Mouse (Mus musculus) c-Kit-positive CD71-positive TER-119-positive erythroid progenitor cells, embryonic 14.5 days (primary cell): Measurements from ENCODE around the gene Pinlyp.
A peak's percentile ranks its signal among the peaks of the same experiment; 100 is the strongest.

Experiments used
- DNase-seq: peaks from one replicate; pipeline ENCODE4 v3.0.0-alpha.2; 2013; ENCODE audit warnings: low spot score

Pinlyp gene

DNA sequence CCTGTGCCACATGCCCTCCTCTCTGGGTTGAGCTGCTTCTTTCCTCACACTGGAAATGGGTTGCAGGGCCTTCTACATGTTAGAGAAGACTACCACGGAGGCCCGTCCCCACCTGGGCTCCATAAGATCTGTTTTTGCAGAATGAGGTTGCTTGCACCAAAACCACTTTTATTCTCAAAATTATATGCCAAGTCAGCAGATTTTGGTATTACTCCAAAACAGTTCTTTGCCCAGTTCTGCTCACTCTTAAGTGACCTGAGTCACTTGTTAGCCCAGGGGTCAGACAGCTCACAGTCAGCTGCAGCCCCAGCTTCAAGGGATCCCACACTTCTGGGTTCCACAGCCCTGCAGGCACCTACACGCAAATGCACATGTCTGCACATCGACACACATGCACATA is 15.5 kb upstream of the Pinlyp start:
- no peak for DNase-seq

DNA sequence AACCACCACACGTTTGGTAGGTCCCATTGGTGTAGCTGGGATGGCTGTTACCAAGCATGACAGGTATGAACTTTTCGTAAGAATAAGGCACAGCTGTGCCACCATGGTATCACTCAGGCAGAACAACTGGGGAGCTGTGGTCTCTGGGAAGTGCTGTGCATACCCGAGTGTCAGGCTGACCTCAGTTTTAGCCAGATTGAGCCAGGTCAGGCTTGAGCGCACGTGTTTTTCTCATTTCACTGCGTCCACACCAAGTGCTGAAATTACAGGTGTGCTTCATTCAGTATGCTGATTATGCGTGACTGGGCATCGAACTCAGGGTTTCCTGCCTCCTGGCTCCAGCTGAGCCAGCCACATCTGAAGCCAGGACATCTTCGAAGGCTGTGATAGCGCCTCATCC is 9.9 kb upstream of the Pinlyp start:
- DNase-seq, result no peak

DNA sequence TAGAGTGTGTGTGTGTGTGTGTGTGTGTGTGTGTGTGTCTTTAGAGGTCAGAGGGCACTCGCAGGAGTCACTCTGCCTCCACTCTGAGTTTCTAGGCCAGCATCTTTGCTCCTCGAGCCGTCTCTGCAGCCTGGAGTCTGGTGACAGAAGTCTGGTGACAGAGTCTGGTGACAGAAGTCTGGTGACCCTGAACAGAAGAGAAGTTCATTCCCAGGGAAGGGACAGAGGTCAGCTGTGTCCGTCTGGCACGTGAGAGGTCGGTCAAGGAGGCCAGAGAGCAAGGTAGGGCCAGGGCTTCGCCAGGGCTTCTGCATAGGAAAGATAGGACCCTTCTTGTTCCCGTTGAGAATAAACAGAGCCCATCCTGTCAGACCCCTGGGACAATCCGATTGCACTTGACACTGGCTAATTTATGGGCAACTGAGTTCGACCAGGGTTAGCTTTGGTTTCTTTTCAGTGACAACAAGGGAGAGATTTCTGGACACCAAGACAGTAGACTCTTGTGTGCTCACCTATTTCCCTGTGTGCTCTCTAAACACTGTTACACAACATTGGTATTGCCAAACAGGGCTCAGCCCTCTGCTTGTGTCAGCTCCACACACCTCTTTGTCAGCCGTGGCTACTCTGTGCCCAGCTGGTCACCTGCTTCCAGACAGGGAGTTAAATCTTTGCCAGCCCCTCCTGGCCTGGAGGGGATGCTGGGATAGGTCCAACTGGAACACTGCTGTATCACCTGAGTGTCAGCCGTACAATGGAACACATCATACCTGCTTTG is 6.3 kb upstream of the Pinlyp start:
- no peak for DNase-seq

DNA sequence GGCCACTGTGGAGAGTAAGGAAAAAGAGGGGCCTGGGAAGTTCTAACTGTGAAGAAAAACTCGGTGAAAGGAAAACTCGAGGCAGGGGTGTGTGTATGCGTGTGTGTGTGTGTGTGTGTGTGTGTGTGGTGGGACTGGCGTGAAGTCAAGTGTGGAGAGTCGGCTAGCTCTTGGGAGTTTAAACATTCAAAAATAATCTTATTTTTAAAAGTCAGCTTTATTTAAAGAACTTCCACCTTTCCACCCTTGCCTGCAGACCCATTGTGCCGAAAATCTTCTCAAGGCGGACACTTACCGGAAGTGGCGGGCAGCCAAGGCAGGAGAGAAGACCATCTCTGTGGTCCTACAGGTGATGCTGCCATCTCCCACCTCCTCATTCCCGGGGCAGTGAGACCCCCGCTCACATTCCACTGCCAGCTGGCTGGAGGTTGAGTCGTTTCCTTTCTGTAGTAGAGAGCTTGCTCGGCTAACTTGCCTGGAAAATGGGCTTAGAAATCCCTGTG is 1.7 kb upstream of the Pinlyp start:
- no peak for DNase-seq

DNA sequence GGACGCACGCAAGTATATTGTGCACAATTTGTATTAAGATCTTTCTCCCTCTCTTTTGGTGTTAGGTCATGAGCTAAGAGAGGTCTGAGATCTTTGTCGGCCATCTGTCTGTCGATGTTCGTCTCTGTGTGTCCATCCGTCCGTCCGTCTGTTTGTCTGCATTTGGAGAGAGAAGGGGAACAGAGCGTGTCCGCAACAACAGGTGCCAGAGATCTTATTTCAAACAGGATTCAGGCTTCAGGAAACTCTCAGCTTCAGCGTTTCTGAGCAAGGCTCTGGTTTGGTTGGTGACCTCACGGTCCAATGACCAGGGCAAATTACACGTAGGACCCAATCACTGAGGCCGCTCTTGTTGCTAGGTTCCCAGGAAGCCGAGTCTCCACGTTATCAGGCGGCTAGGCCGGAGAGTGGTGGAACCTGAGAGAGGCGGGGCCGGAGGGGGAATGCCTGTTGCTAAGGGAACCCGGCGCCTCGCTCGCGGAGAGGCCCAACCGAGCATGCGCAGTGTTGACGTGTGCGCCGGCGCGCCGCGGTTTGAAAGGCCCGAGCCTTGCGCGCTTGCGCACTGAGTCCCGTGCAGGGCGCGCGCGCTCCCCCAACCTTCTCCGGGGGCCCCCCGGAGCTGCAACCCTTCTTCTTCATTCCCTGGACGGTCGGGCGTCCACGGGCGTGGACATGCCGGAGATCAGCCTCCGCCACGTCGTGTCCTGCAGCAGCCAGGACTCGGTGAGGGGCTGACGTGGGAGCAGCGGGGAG is 894 bp upstream of the Pinlyp start:
- DNase-seq, result peak; percentile 98

DNA sequence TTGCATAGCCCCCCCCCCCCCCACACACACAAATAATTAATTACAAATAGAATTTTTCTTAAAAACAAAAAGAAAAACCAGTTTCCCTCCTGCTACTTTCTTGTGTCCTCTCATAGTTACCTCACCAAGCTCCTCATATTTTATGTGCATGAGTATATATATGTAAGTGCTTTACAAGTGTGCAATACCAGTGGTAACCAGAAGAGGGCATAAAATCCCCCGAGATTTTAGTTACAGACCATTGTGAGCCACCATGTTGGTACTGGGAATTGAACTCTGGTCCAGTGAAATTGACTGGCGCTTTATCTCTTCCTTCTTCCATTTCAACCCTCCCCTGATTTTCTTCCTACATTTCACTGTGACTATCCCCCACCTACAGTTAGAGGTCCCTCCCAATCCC is 1.4 kb downstream of the Pinlyp start:
- DNase-seq, result peak; percentile 28

DNA sequence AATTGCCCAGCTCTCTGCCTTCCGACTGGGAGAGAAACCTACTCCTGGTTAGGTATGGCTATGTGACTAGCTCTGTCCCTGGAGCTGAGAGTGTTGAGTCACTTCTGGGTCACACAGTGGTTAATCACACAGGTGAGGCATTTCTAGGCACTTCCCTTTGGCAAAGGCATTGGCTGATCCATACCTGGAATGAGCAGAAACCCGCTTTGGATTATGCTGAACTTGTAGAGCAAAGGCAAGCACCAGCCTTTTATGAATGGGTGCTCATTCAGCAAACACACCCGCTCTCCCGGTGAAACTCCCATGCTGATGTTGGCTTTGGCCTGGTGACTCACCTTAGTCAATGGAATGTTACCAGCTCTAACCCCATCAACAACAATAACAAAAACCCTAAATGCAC is 6.2 kb downstream of the Pinlyp start:
- DNase-seq, result no peak

DNA sequence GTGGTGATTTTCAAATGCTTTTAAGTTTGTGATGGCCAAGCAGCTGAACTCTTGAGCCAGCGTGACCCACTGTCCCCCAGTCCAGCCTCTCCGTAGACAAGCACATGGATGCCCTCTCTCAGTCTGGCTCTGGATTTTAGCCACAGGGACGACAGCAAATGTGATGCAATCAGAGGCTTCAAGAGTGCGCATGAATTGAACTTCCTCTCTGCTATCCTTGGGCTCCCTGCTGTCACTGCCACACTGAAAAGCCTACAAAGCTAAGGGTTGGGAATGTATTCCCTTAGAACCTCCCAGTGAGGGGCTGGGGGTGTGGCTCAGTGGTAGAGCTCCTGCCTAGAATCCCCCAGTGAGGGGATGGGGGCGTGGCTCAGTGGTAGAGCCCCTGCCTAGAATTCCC is 7.2 kb downstream of the Pinlyp start:
- DNase-seq, result no peak

DNA sequence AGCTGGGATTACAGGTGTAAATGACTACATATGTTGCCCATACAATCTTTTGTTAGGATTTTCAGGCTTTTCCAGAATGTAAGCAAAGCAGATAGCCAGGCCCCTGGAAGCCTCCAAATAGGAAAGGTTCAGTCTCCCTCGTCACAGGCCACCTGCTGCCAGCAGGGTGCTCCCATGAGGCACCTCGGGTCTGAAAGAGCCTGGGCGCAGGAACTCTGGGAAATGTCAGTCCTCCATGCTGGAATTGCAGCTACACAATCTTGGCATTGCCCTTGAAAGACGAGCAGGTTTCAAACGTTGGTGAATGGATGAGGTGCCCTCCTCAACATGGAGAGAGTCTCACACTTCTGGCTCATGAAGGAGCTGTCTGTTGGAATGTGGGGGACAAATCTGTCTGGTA is 7.8 kb downstream of the Pinlyp start:
- no peak for DNase-seq

DNA sequence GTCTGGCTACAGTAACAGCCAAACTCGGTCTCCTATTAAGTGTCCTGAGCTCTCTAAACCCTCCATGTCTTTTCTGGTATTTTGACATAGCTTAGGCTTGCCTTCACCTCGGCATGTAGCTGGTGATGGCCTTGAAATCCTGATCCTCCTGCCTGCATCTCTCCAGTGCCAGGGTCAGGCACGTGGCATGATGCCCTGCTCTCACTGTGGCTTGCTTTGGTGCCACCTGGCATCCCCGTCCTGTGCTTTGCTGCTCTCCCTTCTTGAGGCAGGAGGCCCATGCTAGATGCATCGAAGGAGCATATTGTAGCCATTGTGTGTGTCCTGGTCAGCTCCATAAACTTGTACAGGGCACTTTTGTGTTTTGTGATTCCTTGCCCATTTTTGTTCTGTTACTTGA is 8.3 kb downstream of the Pinlyp start:
- no peak for DNase-seq

DNA sequence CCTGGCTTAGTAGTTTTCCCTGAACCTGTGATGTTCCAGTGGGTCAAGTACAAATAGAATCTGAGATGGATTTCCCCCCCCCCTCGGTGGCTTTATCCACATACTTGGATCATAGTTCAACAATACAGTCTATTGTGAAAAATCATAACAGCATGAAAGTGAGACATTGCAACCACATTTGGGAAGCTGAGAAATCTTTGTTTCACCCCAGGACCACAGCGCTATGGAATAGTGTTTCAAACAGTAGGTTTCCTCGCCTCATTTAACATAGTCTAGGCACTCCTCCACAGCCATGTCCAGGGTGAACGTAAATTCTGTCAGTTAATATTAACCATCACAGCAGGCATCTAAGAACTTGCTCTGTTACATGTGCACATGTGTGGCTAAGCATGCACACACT is 8.8 kb downstream of the Pinlyp start:
- DNase-seq, result no peak

DNA sequence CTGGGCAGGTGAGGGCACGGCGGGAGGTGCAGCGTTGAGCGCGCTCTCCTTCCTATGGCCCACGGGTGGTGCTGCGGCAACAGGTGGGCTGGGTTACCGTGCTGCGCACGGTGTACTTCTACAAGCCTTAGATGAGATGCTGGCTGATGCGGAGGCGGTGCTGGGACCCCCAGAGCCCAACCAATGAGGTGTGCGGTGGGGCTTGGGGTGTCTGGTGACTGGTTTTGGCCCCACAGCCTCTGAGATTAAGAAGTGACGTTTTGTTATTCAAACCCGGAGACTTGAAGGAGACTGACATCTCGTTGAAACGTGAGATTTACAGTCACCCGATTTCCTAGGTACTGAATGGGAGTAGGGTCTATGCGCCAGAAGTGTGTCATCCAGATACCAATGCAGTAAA is 11.6 kb downstream of the Pinlyp start:
- DNase-seq, result no peak

DNA sequence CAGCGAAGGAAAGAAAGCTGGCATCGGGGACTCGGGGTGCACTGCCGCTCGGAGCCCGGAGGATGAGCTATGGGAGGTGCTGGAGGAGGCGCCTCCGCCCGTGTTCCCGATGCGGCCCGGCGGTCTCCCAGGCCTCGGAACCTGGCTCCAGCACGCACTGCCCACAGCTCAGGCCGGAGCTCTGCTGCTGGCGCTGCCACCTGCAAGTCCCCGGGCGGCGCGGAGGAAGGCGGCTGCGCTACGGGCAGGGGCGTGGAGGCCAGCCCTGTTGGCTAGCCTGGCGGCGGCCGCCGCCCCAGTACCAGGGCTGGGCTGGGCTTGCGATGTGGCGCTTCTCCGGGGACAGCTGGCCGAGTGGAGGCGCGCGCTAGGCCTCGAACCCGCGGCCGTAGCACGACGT is 12.1 kb downstream of the Pinlyp start:
- no peak for DNase-seq

DNA sequence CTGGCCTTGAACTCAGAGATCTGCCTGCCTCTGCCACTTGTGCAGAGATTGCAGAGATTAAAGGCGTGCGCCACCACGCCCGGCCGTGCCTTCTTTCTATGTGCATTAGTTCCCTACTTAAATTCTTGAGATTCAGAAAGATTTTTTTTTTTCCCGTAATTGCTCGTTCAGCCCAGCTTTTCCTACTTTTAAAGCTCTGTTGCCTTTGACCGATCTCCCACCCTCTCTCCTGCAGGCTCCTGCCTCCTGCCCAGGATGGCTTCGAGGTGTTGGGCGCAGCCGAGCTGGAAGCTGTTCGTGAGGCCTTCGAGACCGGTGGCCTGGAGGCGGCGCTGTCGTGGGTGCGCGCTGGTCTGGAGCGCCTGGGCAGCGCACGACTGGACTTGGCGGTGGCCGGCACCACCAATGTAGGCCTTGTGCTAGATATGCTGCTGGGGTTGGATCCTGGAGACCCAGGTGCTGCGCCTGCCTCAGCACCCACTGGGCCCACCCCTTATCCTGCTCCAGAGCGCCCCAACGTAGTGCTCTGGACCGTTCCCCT is 12.8 kb downstream of the Pinlyp start:
- DNase-seq, result no peak

DNA sequence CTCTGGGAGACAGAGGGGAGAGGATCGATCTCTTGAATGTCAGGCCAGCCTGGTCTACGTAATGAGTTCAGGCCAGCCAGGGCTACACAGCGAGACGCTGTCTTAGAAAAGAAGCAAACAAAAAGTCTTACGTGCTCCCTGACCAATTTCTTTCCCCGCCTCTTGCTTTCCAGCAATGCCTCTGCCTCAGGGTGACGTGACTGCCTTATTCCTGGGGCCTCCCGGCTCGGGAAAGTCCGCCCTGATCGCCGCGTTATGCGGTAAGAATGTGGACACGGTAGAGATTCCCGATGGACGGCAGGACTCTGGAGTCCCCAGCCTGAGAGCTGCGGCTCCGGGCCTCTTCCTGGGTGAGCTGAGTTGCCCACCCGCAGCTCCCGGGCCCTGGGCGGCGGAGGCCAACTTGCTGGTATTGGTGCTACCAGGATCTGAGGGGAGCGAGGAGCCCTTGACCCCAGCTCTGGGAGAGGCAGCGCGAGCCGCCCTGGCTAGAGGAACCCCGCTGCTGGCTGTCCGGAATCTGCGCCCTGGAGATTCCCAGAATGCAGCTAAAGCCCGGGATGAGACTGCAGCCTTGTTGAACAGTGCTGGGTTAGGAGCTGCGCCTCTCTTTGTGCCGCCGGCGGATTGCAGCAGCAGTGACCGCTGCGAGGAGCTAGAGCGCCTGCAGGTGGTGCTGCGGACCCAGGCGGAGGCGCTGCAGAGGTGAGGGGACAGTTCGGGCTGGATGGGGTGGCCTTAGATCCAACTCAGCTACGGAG is 14.5 kb downstream of the Pinlyp start:
- DNase-seq, result peak; percentile 53

DNA sequence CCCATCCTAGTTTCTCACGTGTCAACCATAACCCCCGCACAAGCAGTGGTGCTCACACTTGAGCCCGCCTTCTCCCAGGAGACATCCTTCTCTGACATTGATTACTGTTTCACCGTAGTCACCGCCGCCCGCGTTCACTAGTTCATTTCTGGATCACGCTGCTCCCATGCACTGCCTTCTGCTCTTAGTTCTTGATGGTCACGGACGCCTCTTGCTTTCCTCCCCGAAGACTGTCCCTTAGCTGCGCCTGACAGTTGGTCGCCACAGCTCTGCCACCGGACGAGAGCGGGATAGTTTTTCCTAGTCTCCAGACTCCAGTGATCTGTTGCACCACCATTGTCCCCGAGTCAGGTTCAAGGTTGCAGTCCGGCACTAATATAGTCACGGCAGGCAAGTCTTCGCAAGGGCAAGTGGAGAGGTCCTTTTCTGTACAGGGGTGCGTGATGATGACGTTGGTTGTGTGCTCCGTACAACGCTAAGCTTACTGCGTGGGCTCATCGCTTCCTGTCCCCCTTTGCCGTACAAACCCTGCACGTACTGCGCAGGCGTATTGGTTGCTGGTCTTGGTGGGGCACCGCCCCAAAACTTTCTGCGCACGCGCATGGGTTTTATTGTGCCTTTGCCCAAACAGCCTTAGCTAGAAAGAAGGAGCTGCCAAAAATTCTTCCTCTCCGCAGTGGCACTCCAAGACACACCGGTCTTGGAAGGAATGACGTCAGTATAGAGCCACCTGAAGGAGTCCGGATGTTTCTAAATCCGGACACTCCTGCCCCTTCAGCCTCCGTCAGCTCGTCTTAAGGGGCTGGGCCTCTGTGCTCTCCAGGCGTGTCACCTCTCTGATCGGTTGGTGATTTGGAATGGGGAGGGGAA is 15.6 kb downstream of the Pinlyp start, which contains the start of gene Irgq:
Irgq (plus strand) TSS at position 628 of the 870 bp plus-strand sequence.
- DNase-seq, result peak; percentile 98

DNA sequence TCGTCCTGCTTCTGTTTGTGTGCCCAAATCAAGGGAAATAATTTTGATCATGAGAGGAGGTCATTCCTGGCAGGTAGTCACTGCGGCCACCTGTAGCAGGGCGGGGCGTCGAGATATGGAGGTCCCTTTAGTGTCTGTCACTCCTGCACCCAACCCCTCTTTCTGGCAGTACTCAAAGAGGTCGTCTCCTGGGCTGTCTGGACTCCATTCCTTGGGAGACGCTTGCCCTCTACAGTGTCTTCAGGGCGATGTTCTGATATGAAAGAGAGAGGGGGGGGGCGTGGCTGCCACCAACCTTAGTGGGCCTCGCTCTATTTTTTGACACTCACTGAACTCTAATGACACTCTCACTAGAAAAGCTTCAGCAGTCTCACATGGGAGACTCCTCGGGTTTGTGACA is 16.3 kb downstream of the Pinlyp start:
- DNase-seq, result no peak

DNA sequence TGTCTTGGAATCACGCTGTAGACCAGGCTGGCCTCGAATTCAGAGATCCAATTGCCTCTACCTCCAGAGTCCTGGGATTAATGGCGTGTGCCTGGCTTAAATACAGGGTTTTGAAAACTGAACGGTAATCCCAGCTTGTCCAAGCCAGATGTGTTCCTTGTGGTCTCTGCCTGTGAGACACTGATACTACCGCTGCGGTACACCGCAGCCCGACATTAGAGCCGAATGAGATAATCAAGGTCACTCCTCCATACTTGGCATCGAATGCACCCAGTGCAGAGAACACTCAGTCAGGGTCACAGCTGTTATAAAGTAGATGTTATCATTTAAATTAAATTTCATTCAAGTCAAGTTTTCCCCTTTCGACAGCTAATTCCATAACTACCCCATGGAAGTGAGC is 17.1 kb downstream of the Pinlyp start:
- no peak for DNase-seq

DNA sequence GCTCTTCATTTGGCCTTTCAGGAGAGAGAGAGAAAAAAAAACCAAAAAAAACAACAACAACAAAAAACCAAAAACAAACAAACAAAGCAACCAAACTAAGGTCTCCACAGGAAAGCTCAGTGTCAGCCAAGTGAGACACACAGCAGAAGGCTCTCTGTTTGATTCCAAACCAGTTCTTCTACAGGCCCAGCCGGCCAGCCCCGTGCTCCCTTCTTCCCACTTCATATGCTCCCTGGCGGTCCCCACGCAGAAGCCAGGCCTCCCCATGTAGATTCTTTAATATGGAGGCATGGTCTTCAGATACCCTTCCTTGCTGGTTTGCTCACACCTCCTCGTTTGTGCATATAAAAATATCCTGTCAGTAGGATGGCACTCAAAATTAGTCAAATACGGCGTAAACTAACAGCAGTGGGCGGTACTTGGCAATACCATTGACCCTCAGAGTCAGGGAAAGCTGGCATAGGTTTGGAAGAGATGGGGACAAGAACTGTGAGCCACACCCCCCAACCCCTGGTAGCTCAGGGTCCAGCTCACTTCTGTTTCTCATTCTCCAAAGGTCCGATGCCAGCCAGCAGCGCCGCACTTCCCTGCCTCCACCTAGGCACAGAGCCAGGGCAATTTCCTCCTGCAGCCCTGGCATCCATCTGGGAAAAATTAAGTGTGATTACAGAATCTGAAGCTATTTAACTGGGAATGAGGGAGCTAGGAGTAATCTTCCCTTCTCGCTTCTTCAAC is 20.1 kb downstream of the Pinlyp start:
- DNase-seq, result no peak

DNA sequence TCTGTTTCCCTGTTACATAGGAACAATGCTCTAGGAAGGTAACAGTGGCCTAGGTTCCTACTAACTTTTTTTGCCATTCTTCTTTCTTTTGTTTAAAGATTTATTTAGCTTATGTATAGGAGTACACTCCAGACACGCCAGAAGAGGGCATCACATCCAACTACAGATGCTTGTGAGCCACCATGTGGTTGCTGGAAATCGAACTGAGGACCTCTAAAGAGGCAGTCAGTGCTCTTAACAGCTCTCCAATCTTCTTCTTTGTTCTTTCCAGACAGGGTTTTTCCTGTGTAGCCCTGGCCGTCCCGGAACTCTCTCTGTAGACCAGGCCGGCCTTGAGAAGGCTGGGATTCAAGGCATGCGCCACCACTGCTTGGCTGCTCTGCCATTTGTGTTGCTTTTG is 20.9 kb downstream of the Pinlyp start:
- DNase-seq, result no peak

DNA sequence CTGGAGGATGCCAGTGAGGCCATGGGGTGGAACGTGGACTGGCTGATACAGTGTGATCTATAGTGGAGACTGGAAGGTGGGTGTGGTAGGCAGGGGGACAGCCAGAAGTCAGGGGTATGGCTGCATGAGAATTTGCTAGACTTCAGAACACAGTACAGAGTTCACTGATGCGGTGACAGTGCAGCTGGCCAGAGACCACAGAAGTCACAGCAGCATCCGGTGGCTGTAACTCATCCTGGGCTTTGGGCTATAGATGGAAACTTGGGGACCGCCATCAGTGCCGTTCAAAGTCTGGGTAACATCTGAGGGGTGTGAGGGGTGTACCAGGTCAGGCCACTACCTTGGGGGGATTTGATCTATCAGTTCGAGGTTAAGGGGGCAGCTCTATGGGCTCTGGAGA is 22.2 kb downstream of the Pinlyp start:
- no peak for DNase-seq
